22 mouse cellular contexts compared by ENCODE assay signal in the genomic region with DNA sequence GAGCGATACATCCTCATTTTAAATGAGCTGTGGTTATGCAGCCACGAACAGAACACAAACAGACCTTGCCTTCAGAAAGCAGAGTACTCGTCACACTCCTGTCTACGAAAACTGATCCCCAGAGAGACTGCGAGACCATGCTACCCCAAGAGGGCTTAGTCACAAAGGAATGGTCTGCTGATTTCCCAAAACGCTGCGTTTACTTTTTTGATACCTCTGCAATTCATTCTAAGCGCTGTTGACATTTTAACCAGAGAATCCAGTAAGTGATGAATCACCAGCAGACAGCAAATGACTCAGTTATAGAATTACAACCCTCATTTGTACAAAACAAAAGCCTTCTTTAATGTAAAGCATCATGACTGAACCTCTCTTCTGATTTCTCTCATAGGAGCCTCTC. TPM values are rescaled to one million over a fixed set of nuclear protein-coding genes. Genes with fewer than 3 reads are reported as not detected.
A peak's percentile ranks its signal among the peaks of the same experiment; 100 is the strongest.
DNase-seq lines count a peak whose midpoint lies in the region; ATAC-seq and TF ChIP-seq lines count a peak whose summit lies in the region.
"Had no signal": no experiment of that assay in that cellular context is flagged by ENCODE, and none has a peak within 500 bp of the region (broad histone marks: within the 10 kb centered on the region; RNA-seq: fewer than 3 reads in every experiment).

No protein-coding gene starts in this region.

- DNase-seq in embryonic facial prominence, embryonic 14.5 days (ENCODE audit: low spot score) = peak; percentile 12
- DNase-seq in embryonic facial prominence, embryonic 10.5 days (ENCODE audit: low spot score) = no peak
- no peak for DNase-seq in left cerebral cortex, adult 2 months (ENCODE audit: extremely low spot score in 1 of 2, low spot score in 2 of 2)
- no peak for DNase-seq in left cerebral cortex, postnatal 14 days (ENCODE audit: low spot score in 2 of 2)
- peak; percentile 35 for DNase-seq in 3134 (ENCODE audit: extremely low read depth, insufficient read length, low spot score)
- DNase-seq in Patski (ENCODE audit: low read depth, low spot score) = peak; percentile 87
- no peak for DNase-seq in heart, adult 9 months (ENCODE audit: low spot score in 2 of 2)
- DNase-seq: adrenal gland, postnatal 14 days; cerebellum, adult 9-11 months; gastrocnemius, postnatal 36 days; heart, adult 2 months; kidney, adult 18-20 months; kidney, postnatal 10 days; lung, adult 18-20 months; lung, postnatal 36 days had no signal

- no peak overlapping the region for H3K4me3 ChIP-seq in embryonic facial prominence, embryonic 14.5 days (ENCODE audit: low read depth, low read length)
- no peak overlapping the region for H3K4me3 ChIP-seq in embryonic facial prominence, embryonic 10.5 days
- no peak overlapping the region for H3K4me3 ChIP-seq in left cerebral cortex, adult 2 months
- no peak overlapping the region for H3K4me3 ChIP-seq in intestine, postnatal 0 days (ENCODE audit: low read depth, low read length)
- H3K4me3 ChIP-seq: forebrain, embryonic 13.5 days; heart, adult 2 months; hindbrain, embryonic 12.5 days; limb, embryonic 12.5 days had no signal

- H3K9me3 ChIP-seq in embryonic facial prominence, embryonic 14.5 days (ENCODE audit: control insufficient read depth, low read length) = no peaks in the 10 kb centered on the region
- H3K9me3 ChIP-seq in embryonic facial prominence, embryonic 10.5 days = no peaks in the 10 kb centered on the region
- H3K9me3 ChIP-seq in intestine, postnatal 0 days (ENCODE audit: control insufficient read depth) = no peaks in the 10 kb centered on the region
- H3K9me3 ChIP-seq: forebrain, embryonic 13.5 days; hindbrain, embryonic 12.5 days; limb, embryonic 12.5 days had no signal

- intact Hi-C loops in left cerebral cortex, adult 2 months (cut with DNase I) = no loop called here
- intact Hi-C loops in left cerebral cortex, postnatal 14 days (cut with DNase I) = no loop called here

- 49% methylated on average over 8 of the region's 8 CpGs for WGBS in embryonic facial prominence, embryonic 14.5 days
- WGBS in embryonic facial prominence, embryonic 10.5 days = 72% methylated on average over 8 of the region's 8 CpGs
- WGBS in intestine, postnatal 0 days = 43% methylated on average over 8 of the region's 8 CpGs

- TF ChIP-seq CTCF in left cerebral cortex, adult 2 months (IDR thresholded peaks at IDR 0.05) = no peak
- no peak for TF ChIP-seq CTCF in Patski (IDR thresholded peaks at IDR 0.05)
- TF ChIP-seq CTCF in intestine, postnatal 0 days (IDR thresholded peaks at IDR 0.05; ENCODE audit: low read depth) = no peak

- no peak overlapping the region for H3K4me2 ChIP-seq in embryonic facial prominence, embryonic 14.5 days (ENCODE audit: low read depth, low read length)
- no peak overlapping the region for H3K4me2 ChIP-seq in intestine, postnatal 0 days (replicated peaks; ENCODE audit: low read depth)
- H3K4me2 ChIP-seq: forebrain, embryonic 13.5 days; hindbrain, embryonic 12.5 days; limb, embryonic 12.5 days; liver, embryonic 11.5 days had no signal

- CTCF ChIA-PET in Patski (lab: Charles Lee) = no interaction called here

- no peaks in the 10 kb centered on the region for H3K36me3 ChIP-seq in embryonic facial prominence, embryonic 14.5 days (ENCODE audit: control insufficient read depth, insufficient read depth, low read length)
- H3K36me3 ChIP-seq in embryonic facial prominence, embryonic 10.5 days (replicated peaks) = no peaks in the 10 kb centered on the region
- no peaks in the 10 kb centered on the region for H3K36me3 ChIP-seq in intestine, postnatal 0 days (ENCODE audit: control insufficient read depth, insufficient read depth)
- H3K36me3 ChIP-seq: hindbrain, embryonic 12.5 days; limb, embryonic 12.5 days had no signal

- no peaks in the 10 kb centered on the region for H3K4me1 ChIP-seq in embryonic facial prominence, embryonic 14.5 days (ENCODE audit: control insufficient read depth, insufficient read depth, low read length)
- no peaks in the 10 kb centered on the region for H3K4me1 ChIP-seq in embryonic facial prominence, embryonic 10.5 days
- no peaks in the 10 kb centered on the region for H3K4me1 ChIP-seq in intestine, postnatal 0 days (replicated peaks; ENCODE audit: control insufficient read depth, insufficient read depth, low read length)
- H3K4me1 ChIP-seq: forebrain, embryonic 13.5 days; hindbrain, embryonic 12.5 days; limb, embryonic 12.5 days had no signal

- in situ Hi-C loops in Patski (cut with MboI; ENCODE audit: low pct_unique_long_range_greater_than_20kb) = loop anchor here (10.0 to 25.0 kb wide), 2 partner anchors 260 to 977 kb away; a partner anchor contains a TSS

- no peak for ATAC-seq in embryonic facial prominence, embryonic 14.5 days (ENCODE audit: low read depth)
- peak; percentile 99 for ATAC-seq in Patski
- no peak for ATAC-seq in intestine, postnatal 0 days
- ATAC-seq: forebrain, embryonic 13.5 days had no signal

- H3K27ac ChIP-seq in embryonic facial prominence, embryonic 14.5 days (replicated peaks; ENCODE audit: low read depth, low read length) = no peak overlapping the region
- H3K27ac ChIP-seq in embryonic facial prominence, embryonic 10.5 days (replicated peaks) = no peak overlapping the region
- H3K27ac ChIP-seq in left cerebral cortex, adult 2 months = peak overlapping the region; percentile 55
- no peak overlapping the region for H3K27ac ChIP-seq in intestine, postnatal 0 days (ENCODE audit: low read depth, low read length)
- H3K27ac ChIP-seq: forebrain, embryonic 13.5 days; heart, adult 2 months; hindbrain, embryonic 12.5 days; limb, embryonic 12.5 days had no signal

- H3K27me3 ChIP-seq in embryonic facial prominence, embryonic 14.5 days (replicated peaks; ENCODE audit: control insufficient read depth, insufficient read depth, low read length) = no peaks in the 10 kb centered on the region
- H3K27me3 ChIP-seq in embryonic facial prominence, embryonic 10.5 days (replicated peaks; ENCODE audit: low read depth, poor library complexity, severe bottlenecking) = no peaks in the 10 kb centered on the region
- no peaks in the 10 kb centered on the region for H3K27me3 ChIP-seq in Patski
- no peaks in the 10 kb centered on the region for H3K27me3 ChIP-seq in intestine, postnatal 0 days (replicated peaks; ENCODE audit: control insufficient read depth, insufficient read depth, low read length)
- H3K27me3 ChIP-seq: forebrain, embryonic 13.5 days; hindbrain, embryonic 12.5 days; limb, embryonic 12.5 days had no signal

- POLR2A ChIA-PET in Patski (lab: Charles Lee) = no interaction called here

- H3K9ac ChIP-seq in embryonic facial prominence, embryonic 14.5 days (ENCODE audit: low read depth, low read length) = no peak overlapping the region
- no peak overlapping the region for H3K9ac ChIP-seq in intestine, postnatal 0 days (ENCODE audit: low read depth, low read length)
- H3K9ac ChIP-seq: forebrain, embryonic 13.5 days; hindbrain, embryonic 12.5 days; limb, embryonic 12.5 days had no signal

RNA-seq across cellular contexts. Expression of a gene that starts 28.8 kb away (rescaled TPM):
- 10.7 and 12.1 TPM in 2 replicates for polyA plus RNA-seq in embryonic facial prominence, embryonic 14.5 days (2014; fragmentation: Nextera tagmentation; extraction: Ambion mirVana)
- polyA plus RNA-seq in embryonic facial prominence, embryonic 10.5 days (2016; fragmentation: Nextera tagmentation; extraction: Ambion mirVana) = 1.4 and 2.1 TPM in 2 replicates
- 100 to 1,000 TPM; 116 to 136 TPM for total RNA-seq in left cerebral cortex, adult 2 months (2021)
- total RNA-seq in left cerebral cortex, postnatal 14 days (2021) = 100 to 1,000 TPM; 250 to 303 TPM
- 2.4 TPM for polyA plus RNA-seq in Patski (2021)
- 0.77 and 0.84 TPM in 2 replicates for polyA plus RNA-seq in intestine, postnatal 0 days (2015; fragmentation: Nextera tagmentation; extraction: Ambion mirVana)
- total RNA-seq: common myeloid progenitor, adult 5-6 weeks; megakaryocyte-erythroid progenitor cell, adult 5-6 weeks had no signal

Comparison
In these comparisons a context has a peak if more than half of its experiments do, and no peak if none do; other contexts are left out.
1. DNase-seq: peak in embryonic facial prominence, embryonic 14.5 days (single experiment), 3134 (single experiment) and Patski (single experiment); none in embryonic facial prominence, embryonic 10.5 days (single experiment), left cerebral cortex, adult 2 months (0 of 2), left cerebral cortex, postnatal 14 days (0 of 2) and heart, adult 9 months (0 of 2).